Mouse (Mus musculus): ENCODE results near the gene 1700001O22Rik. TPM values are rescaled to one million over a fixed set of nuclear protein-coding genes. Genes with fewer than 3 reads are reported as not detected.

Gene 1700001O22Rik
- not detected in 2 replicates for total RNA-seq (2012; rRNA removed)
- total RNA-seq (2014; rRNA removed): not detected in 2 replicates
- not detected in 2 replicates for polyA plus RNA-seq (2012; ENCODE audit: insufficient read length, low read depth)

GRCm38 (mm10) chr2:30803604-30804003, at the start of gene 1700001O22Rik:
1700001O22Rik (minus strand) TSS chr2:30803661.
- no peak within 1 kb of the TSS for H3K4me2 ChIP-seq (ENCODE audit: insufficient read depth, low read depth, poor library complexity, severe bottlenecking)
- H3K27ac ChIP-seq (ENCODE audit: insufficient read depth, low read depth): no peak within 1 kb of the TSS
- no peak within 1 kb of the TSS for H3K4me3 ChIP-seq (replicated peaks in 1 of 3; ENCODE audit: low read depth in 2 of 3, low read length in 2 of 3, poor library complexity in 1 of 3)
- peaks cover 7% of the 10 kb centered on the region for H3K79me2 ChIP-seq (replicated peaks; ENCODE audit: control insufficient read depth, extremely low read depth, insufficient read depth, poor library complexity, severe bottlenecking)
- in situ Hi-C loops (cut with MboI; ENCODE audit: low pct_ligation_motif_present, low pct_unique_long_range_greater_than_20kb, low sequenced_read_pairs): no loop called here
- DNase-seq (ENCODE audit: extremely low read depth): no peak
- H3K36me3 ChIP-seq (replicated peaks in 1 of 2; ENCODE audit: control insufficient read depth in 1 of 2, insufficient read depth in 1 of 2, low read length in 1 of 2): no peaks in the 10 kb centered on the region
- dilution Hi-C loops (cut with MboI; ENCODE audit: extremely low pct_ligation_motif_present, extremely low pct_unique_long_range_greater_than_20kb, low sequenced_read_pairs): no loop called here
- H3K9ac ChIP-seq (ENCODE audit: insufficient read depth, low read depth): no peak within 1 kb of the TSS
- H3K4me1 ChIP-seq (ENCODE audit: control insufficient read depth in 1 of 2, insufficient read depth in 2 of 2): peaks cover 0 to 5% of the 10 kb centered on the region in 2 experiments; a peak in 1 of 4 replicates
- H3K9me3 ChIP-seq (replicated peaks; ENCODE audit: low read length): peaks cover 4% of the 10 kb centered on the region
- H3K27me3 ChIP-seq (replicated peaks): peaks cover 53% of the 10 kb centered on the region
- TF ChIP-seq ZNF384 (IDR thresholded peaks at IDR 0.05; ENCODE audit: low read depth, low read length) (no peak), BHLHE40 (IDR thresholded peaks at IDR 0.05; ENCODE audit: low read depth, low read length) (no peak), MAFK (IDR thresholded peaks at IDR 0.05; ENCODE audit: insufficient replicate concordance, low read length) (no peak), USF2 (conservative IDR thresholded peaks at IDR 0.05; ENCODE audit: low read depth, low read length) (no peak), TCF12 (IDR thresholded peaks at IDR 0.05; ENCODE audit: low read depth, low read length) (no peak), ZC3H11A (IDR thresholded peaks at IDR 0.05; ENCODE audit: low read depth, low read length) (no peak), EP300 (IDR thresholded peaks at IDR 0.05; ENCODE audit: low read length) (no peak), CHD2 (IDR thresholded peaks at IDR 0.05; ENCODE audit: low read length) (no peak), MXI1 (IDR thresholded peaks at IDR 0.05; ENCODE audit: low read depth, low read length) (no peak), RCOR1 (conservative IDR thresholded peaks at IDR 0.05; ENCODE audit: low read depth, low read length) (no peak), SIN3A (IDR thresholded peaks at IDR 0.05; ENCODE audit: low read length) (no peak), POLR2AphosphoS2 (IDR thresholded peaks at IDR 0.05; ENCODE audit: low read depth, low read length) (no peak), MYC (IDR thresholded peaks at IDR 0.05; ENCODE audit: low read depth, low read length) (no peak), E2F4 (IDR thresholded peaks at IDR 0.05; ENCODE audit: insufficient replicate concordance, low read depth, low read length) (no peak), SMC3 (IDR thresholded peaks at IDR 0.05; ENCODE audit: low read depth, low read length) (no peak), NELFE (IDR thresholded peaks at IDR 0.05; ENCODE audit: low read depth, low read length) (no peak), ZKSCAN1 (IDR thresholded peaks at IDR 0.05; ENCODE audit: borderline replicate concordance, low read depth, low read length) (no peak), RAD21 (IDR thresholded peaks at IDR 0.05; ENCODE audit: low read depth, low read length) (no peak), IRF4 (IDR thresholded peaks at IDR 0.05; ENCODE audit: low read depth, low read length) (no peak)

DNA sequence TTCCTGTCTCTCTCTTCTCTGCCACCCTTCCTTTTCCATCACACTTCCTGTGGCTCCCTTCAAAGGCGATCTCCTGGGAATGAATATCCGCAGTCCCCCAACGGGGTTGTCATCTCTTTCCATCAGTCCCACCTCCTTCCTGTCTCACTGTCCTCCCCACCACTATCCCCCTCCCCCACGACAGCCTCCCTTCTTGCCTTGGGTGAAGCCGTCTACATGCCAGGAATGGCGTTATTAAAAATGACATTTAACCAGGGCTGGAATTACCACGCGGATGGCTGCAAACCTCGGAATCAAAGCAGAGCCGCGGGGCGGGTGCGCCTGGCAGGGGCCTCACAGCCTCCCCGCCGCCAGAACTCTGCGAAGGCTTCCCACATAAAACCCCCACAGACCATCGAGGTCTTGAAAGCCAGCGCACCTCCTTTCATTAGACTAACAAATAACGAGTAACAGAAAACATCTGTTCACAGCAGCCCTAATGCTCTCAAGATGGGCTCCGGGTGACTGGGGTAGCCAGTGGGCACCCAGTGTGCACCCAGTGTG, 49.4 kb upstream of the 1700001O22Rik start:
- dilution Hi-C loops (cut with MboI; ENCODE audit: extremely low pct_ligation_motif_present, extremely low pct_unique_long_range_greater_than_20kb, low sequenced_read_pairs): no loop called here
- peaks cover 4 to 6% of the 10 kb centered on the region in 2 experiments; a peak in 2 of 4 replicates for H3K4me1 ChIP-seq (ENCODE audit: control insufficient read depth in 1 of 2, insufficient read depth in 2 of 2)
- no peaks in the 10 kb centered on the region for H3K36me3 ChIP-seq (replicated peaks in 1 of 2; ENCODE audit: control insufficient read depth in 1 of 2, insufficient read depth in 1 of 2, low read length in 1 of 2)
- TF ChIP-seq IRF4 (IDR thresholded peaks at IDR 0.05; ENCODE audit: low read depth, low read length) (no peak), MAZ (IDR thresholded peaks at IDR 0.05; ENCODE audit: low read depth, low read length) (no peak), MXI1 (IDR thresholded peaks at IDR 0.05; ENCODE audit: low read depth, low read length) (no peak), BHLHE40 (IDR thresholded peaks at IDR 0.05; ENCODE audit: low read depth, low read length) (no peak), USF1 (IDR thresholded peaks at IDR 0.05; ENCODE audit: low read depth, low read length) (no peak), CTCF (conservative IDR thresholded peaks at IDR 0.05 in 1 of 2, IDR thresholded peaks at IDR 0.05 in 1 of 2; ENCODE audit: low read depth in 2 of 2, low read length in 2 of 2) (no peak), MAX (IDR thresholded peaks at IDR 0.05; ENCODE audit: low read length) (no peak), JUND (conservative IDR thresholded peaks at IDR 0.05; ENCODE audit: low read depth, low read length) (no peak), TCF12 (IDR thresholded peaks at IDR 0.05; ENCODE audit: low read depth, low read length) (no peak), RAD21 (IDR thresholded peaks at IDR 0.05; ENCODE audit: low read depth, low read length) (no peak), MAFK (IDR thresholded peaks at IDR 0.05; ENCODE audit: insufficient replicate concordance, low read length) (no peak), POLR2A (IDR thresholded peaks at IDR 0.05; ENCODE audit: low read depth, low read length) (no peak), CHD2 (IDR thresholded peaks at IDR 0.05; ENCODE audit: low read length) (no peak)
- no peaks in the 10 kb centered on the region for H3K9me3 ChIP-seq (replicated peaks; ENCODE audit: low read length)
- H3K27me3 ChIP-seq (replicated peaks): peaks cover 91% of the 10 kb centered on the region
- no peaks in the 10 kb centered on the region for H3K79me2 ChIP-seq (replicated peaks; ENCODE audit: control insufficient read depth, extremely low read depth, insufficient read depth, poor library complexity, severe bottlenecking)
- in situ Hi-C loops (cut with MboI; ENCODE audit: low pct_ligation_motif_present, low pct_unique_long_range_greater_than_20kb, low sequenced_read_pairs): no loop called here
- H3K4me3 ChIP-seq (replicated peaks in 1 of 3; ENCODE audit: low read depth in 2 of 3, low read length in 2 of 3, poor library complexity in 1 of 3): no peak overlapping the region
- no peak overlapping the region for H3K4me2 ChIP-seq (ENCODE audit: insufficient read depth, low read depth, poor library complexity, severe bottlenecking)
- no peak for DNase-seq (ENCODE audit: extremely low read depth)
- H3K9ac ChIP-seq (ENCODE audit: insufficient read depth, low read depth): no peak overlapping the region
- no peak overlapping the region for H3K27ac ChIP-seq (ENCODE audit: insufficient read depth, low read depth)

Data from CH12.LX (cell line).